Mouse (Mus musculus) CD4-positive, CD25-positive, alpha-beta regulatory T cell, adult 2 months (primary cell): ENCODE data around the gene Kcnq2.

Source experiments
- DNase-seq: peaks from one replicate; pipeline ENCODE4 v3.0.0-alpha.2; 2012; ENCODE audit warnings: low read depth, low spot score

Gene Kcnq2

GRCm38 (mm10) chr2:181134591-181135445, at the start of gene Kcnq2:
TSS of gene Kcnq2 (minus strand) at chr2:181135300.
- no peak for DNase-seq

- no peak for DNase-seq
Measured at GRCm38 (mm10) chr2:181180898-181181297, 45.8 kb upstream of the Kcnq2 start.

- no peak for DNase-seq
Measured at GRCm38 (mm10) chr2:181178471-181178870, 43.4 kb upstream of the Kcnq2 start.

GRCm38 (mm10) chr2:181178015-181178414, 42.9 kb upstream of the Kcnq2 start:
- DNase-seq, result no peak

GRCm38 (mm10) chr2:181174646-181175045, 39.5 kb upstream of the Kcnq2 start:
- no peak for DNase-seq

- DNase-seq, result no peak
Measured at GRCm38 (mm10) chr2:181166469-181166868, 31.4 kb upstream of the Kcnq2 start.

GRCm38 (mm10) chr2:181160821-181161220, 25.7 kb upstream of the Kcnq2 start:
- DNase-seq, result no peak

GRCm38 (mm10) chr2:181159771-181160170, 24.7 kb upstream of the Kcnq2 start:
- DNase-seq, result no peak

- DNase-seq, result no peak
Measured at GRCm38 (mm10) chr2:181159091-181159514, 24.0 kb upstream of the Kcnq2 start.

- DNase-seq, result no peak
Measured at GRCm38 (mm10) chr2:181158471-181158870, 23.4 kb upstream of the Kcnq2 start.

- no peak for DNase-seq
Measured at GRCm38 (mm10) chr2:181157716-181158302, 22.7 kb upstream of the Kcnq2 start.

- no peak for DNase-seq
Measured at GRCm38 (mm10) chr2:181157180-181157579, 22.1 kb upstream of the Kcnq2 start.

GRCm38 (mm10) chr2:181156248-181157121, 21.4 kb upstream of the Kcnq2 start, which contains the start of gene Eef1a2:
TSS of gene Eef1a2 (minus strand) at chr2:181157014.
- DNase-seq, result no peak

- no peak for DNase-seq
Measured at GRCm38 (mm10) chr2:181155801-181156200, 20.7 kb upstream of the Kcnq2 start.

- no peak for DNase-seq
Measured at GRCm38 (mm10) chr2:181154831-181155415, 19.8 kb upstream of the Kcnq2 start.

- no peak for DNase-seq
Measured at GRCm38 (mm10) chr2:181154361-181154760, 19.3 kb upstream of the Kcnq2 start.

GRCm38 (mm10) chr2:181153837-181154236, 18.7 kb upstream of the Kcnq2 start:
- DNase-seq, result peak; percentile 45

- no peak for DNase-seq
Measured at GRCm38 (mm10) chr2:181153131-181153530, 18.0 kb upstream of the Kcnq2 start.

GRCm38 (mm10) chr2:181152701-181153100, 17.6 kb upstream of the Kcnq2 start:
- DNase-seq, result no peak

- no peak for DNase-seq
Measured at GRCm38 (mm10) chr2:181150281-181150680, 15.2 kb upstream of the Kcnq2 start.

- no peak for DNase-seq
Measured at GRCm38 (mm10) chr2:181148318-181148955, 13.3 kb upstream of the Kcnq2 start.
